Mouse (Mus musculus): ENCODE data around the gene Slc50a1. TPM values are rescaled to one million over a fixed set of nuclear protein-coding genes. Genes with fewer than 3 reads are reported as not detected.

Slc50a1 gene
- total RNA-seq, 2 experiments from 2014 or later: 35.2 to 35.8 TPM

- peak; percentile 64 to 78 for DNase-seq (ENCODE audit: low spot score in 2 of 2)
Measured at GRCm38 (mm10) chr3:89236516-89236915, 33.9 kb downstream of the Slc50a1 start.

GRCm38 (mm10) chr3:89233562-89234110 lies 36.7 kb downstream of the Slc50a1 start:
- DNase-seq (ENCODE audit: low spot score in 2 of 2): no peak

- no peak for DNase-seq (ENCODE audit: low spot score in 2 of 2)
Measured at GRCm38 (mm10) chr3:89232614-89233013, 37.8 kb downstream of the Slc50a1 start.

GRCm38 (mm10) chr3:89231772-89232275 lies 38.5 kb downstream of the Slc50a1 start:
- DNase-seq (ENCODE audit: low spot score in 2 of 2): no peak

GRCm38 (mm10) chr3:89231345-89231744 lies 39.0 kb downstream of the Slc50a1 start:
- DNase-seq (ENCODE audit: low spot score in 2 of 2): no peak

- DNase-seq (ENCODE audit: low spot score in 2 of 2): no peak
Measured at GRCm38 (mm10) chr3:89230561-89230960, 39.8 kb downstream of the Slc50a1 start.

GRCm38 (mm10) chr3:89229276-89229675 lies 41.1 kb downstream of the Slc50a1 start:
- no peak for DNase-seq (ENCODE audit: low spot score in 2 of 2)

GRCm38 (mm10) chr3:89228836-89229235 lies 41.5 kb downstream of the Slc50a1 start, which contains the start of gene Muc1:
Muc1 (plus strand) TSS chr3:89229057.
- no peak for DNase-seq (ENCODE audit: low spot score in 2 of 2)

- peak; percentile 85 to 87 for DNase-seq (ENCODE audit: low spot score in 2 of 2)
Measured at GRCm38 (mm10) chr3:89228180-89228549, 42.2 kb downstream of the Slc50a1 start.

- peak; percentile 86 to 93 for DNase-seq (ENCODE audit: low spot score in 2 of 2)
Measured at GRCm38 (mm10) chr3:89227307-89228179, 42.8 kb downstream of the Slc50a1 start.

GRCm38 (mm10) chr3:89226900-89227299 lies 43.5 kb downstream of the Slc50a1 start, which contains the start of gene Mtx1:
Mtx1 (minus strand) TSS chr3:89227088.
- no peak for DNase-seq (ENCODE audit: low spot score in 2 of 2)

- no peak for DNase-seq (ENCODE audit: low spot score in 2 of 2)
Measured at GRCm38 (mm10) chr3:89226361-89226760, 44.0 kb downstream of the Slc50a1 start.

GRCm38 (mm10) chr3:89225918-89226317 lies 44.5 kb downstream of the Slc50a1 start:
- DNase-seq (ENCODE audit: low spot score in 2 of 2): no peak

- DNase-seq (ENCODE audit: low spot score in 2 of 2): no peak
Measured at GRCm38 (mm10) chr3:89225321-89225815, 45.0 kb downstream of the Slc50a1 start.

- DNase-seq (ENCODE audit: low spot score in 2 of 2): no peak
Measured at GRCm38 (mm10) chr3:89224796-89225195, 45.6 kb downstream of the Slc50a1 start.

GRCm38 (mm10) chr3:89221167-89221566 lies 49.2 kb downstream of the Slc50a1 start:
- DNase-seq (ENCODE audit: low spot score in 2 of 2): no peak

GRCm38 (mm10) chr3:89219546-89219945 lies 50.8 kb downstream of the Slc50a1 start:
- DNase-seq (ENCODE audit: low spot score in 2 of 2): no peak

GRCm38 (mm10) chr3:89218271-89218670 lies 52.1 kb downstream of the Slc50a1 start:
- no peak for DNase-seq (ENCODE audit: low spot score in 2 of 2)

Measured in left cerebral cortex, adult 18-20 months (tissue).